Mouse (Mus musculus) C2C12 (cell line): ENCODE results near the gene Ubac2.

ENCODE experiments used
- CEBPB ChIP-seq: IDR thresholded peaks from one replicate; pipeline ENCODE4 v1.6.1; 2011; ENCODE audit warnings: low read depth, mild to moderate bottlenecking, control low read depth, moderate library complexity
- CTCF ChIP-seq: IDR thresholded peaks from one replicate; pipeline ENCODE4 v1.5.1; 2011; ENCODE audit not compliant: control insufficient read depth, insufficient read depth, insufficient read length
- MYOD1 ChIP-seq: IDR thresholded peaks from one replicate; pipeline ENCODE4 v1.6.1; 2011; ENCODE audit warnings: low read depth; ENCODE audit not compliant: control insufficient read depth, insufficient read length
- MYOG ChIP-seq: IDR thresholded peaks from one replicate; pipeline ENCODE4 v1.6.1; 2011; ENCODE audit not compliant: control insufficient read depth, insufficient read length; ENCODE audit errors: extremely low read depth
- USF1 ChIP-seq: IDR thresholded peaks from one replicate; pipeline ENCODE4 v1.6.1; 2011; ENCODE audit warnings: low read depth, mild to moderate bottlenecking, control low read depth, moderate library complexity

DNA sequence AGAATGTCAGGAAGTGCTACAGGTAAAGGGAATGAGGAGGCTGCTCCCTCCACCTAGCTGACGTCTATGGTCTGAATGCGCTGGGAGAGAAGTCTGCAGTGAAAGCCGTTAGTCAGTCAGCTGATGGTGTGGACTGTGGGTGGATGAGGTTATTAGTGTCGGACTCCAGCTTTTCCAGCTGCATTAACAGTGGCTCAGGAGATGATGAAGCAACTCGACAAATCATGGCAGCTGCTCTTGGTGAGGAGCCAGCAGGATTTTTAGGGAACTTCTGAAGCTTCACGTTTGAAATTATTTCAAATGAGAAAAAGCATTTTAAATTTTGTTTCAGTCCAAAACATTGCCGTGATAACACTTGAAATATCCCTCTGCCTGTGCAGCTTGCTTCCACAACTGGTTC lies 131.9 kb downstream of the Ubac2 start:
- TF ChIP-seq MYOD1 (no peak), CTCF (no peak), CEBPB (no peak), USF1 (no peak), MYOG (no peak)
